Mouse (Mus musculus) thymus, postnatal 14 days (tissue): Measurements from ENCODE around the gene Popdc3.
"Not testable (repeated sequence)": the region's sequence is repeated elsewhere in the genome, so short reads cannot be mapped to it uniquely, and the experiment has no call there.

ENCODE experiments used
- DNase-seq: peaks from one replicate; pipeline ENCODE4 v3.0.0; 2021

Gene Popdc3

GRCm38 (mm10) chr10:45177798-45178197 is at the start of gene Popdc3:
Popdc3 (plus strand) TSS chr10:45178098.
- not testable (repeated sequence) for DNase-seq

GRCm38 (mm10) chr10:45129105-45129504 is 48.8 kb upstream of the Popdc3 start:
- no peak for DNase-seq

GRCm38 (mm10) chr10:45130004-45130403 is 47.9 kb upstream of the Popdc3 start:
- no peak for DNase-seq

- peak; percentile 74 for DNase-seq
These were observed 45.5 kb upstream of the Popdc3 start for GRCm38 (mm10) chr10:45132371-45132770.

- no peak for DNase-seq
These were observed 41.1 kb upstream of the Popdc3 start for GRCm38 (mm10) chr10:45136806-45137205.

- no peak for DNase-seq
These were observed 38.0 kb upstream of the Popdc3 start for GRCm38 (mm10) chr10:45139910-45140309.

- no peak for DNase-seq
These were observed 37.3 kb upstream of the Popdc3 start for GRCm38 (mm10) chr10:45140474-45141212.

- DNase-seq, result no peak
These were observed 35.5 kb upstream of the Popdc3 start for GRCm38 (mm10) chr10:45142359-45142758.

GRCm38 (mm10) chr10:45144038-45144817 is 33.7 kb upstream of the Popdc3 start:
- DNase-seq, result no peak

GRCm38 (mm10) chr10:45146821-45147220 is 31.1 kb upstream of the Popdc3 start:
- no peak for DNase-seq

GRCm38 (mm10) chr10:45151137-45151536 is 26.8 kb upstream of the Popdc3 start:
- DNase-seq, result no peak

GRCm38 (mm10) chr10:45151771-45152692 is 25.9 kb upstream of the Popdc3 start:
- no peak for DNase-seq

- no peak for DNase-seq
These were observed 23.3 kb upstream of the Popdc3 start for GRCm38 (mm10) chr10:45154557-45155060.

GRCm38 (mm10) chr10:45165851-45166250 is 12.0 kb upstream of the Popdc3 start:
- no peak for DNase-seq

GRCm38 (mm10) chr10:45173927-45174326 is 4.0 kb upstream of the Popdc3 start:
- DNase-seq, result no peak

- DNase-seq, result no peak
These were observed 3.6 kb upstream of the Popdc3 start for GRCm38 (mm10) chr10:45174345-45174744.

- no peak for DNase-seq
These were observed 2.9 kb downstream of the Popdc3 start for GRCm38 (mm10) chr10:45180677-45181326.

- DNase-seq, result no peak
These were observed 3.4 kb downstream of the Popdc3 start for GRCm38 (mm10) chr10:45181344-45181743.

GRCm38 (mm10) chr10:45185457-45185856 is 7.6 kb downstream of the Popdc3 start:
- DNase-seq, result no peak

GRCm38 (mm10) chr10:45193330-45194310 is 15.7 kb downstream of the Popdc3 start:
- no peak for DNase-seq

- DNase-seq, result no peak
These were observed 16.6 kb downstream of the Popdc3 start for GRCm38 (mm10) chr10:45194531-45194930.
